Mouse (Mus musculus) layer of hippocampus, postnatal 36 days (tissue): ENCODE results near the gene Sash1. TPM values are rescaled to one million over a fixed set of nuclear protein-coding genes. Genes with fewer than 3 reads are reported as not detected.
A peak's percentile ranks its signal among the peaks of the same experiment; 100 is the strongest.

ENCODE experiments used
- DNase-seq, 2 experiments: peaks; one replicate each; pipeline ENCODE4 v3.0.0; 2022
- total RNA-seq, 2 experiments: library from RNA; stranded (reverse); gene quantifications; 2 replicates each; pipeline ENCODE4 v1.2.3; 2021

Sash1 gene
- 10 to 100 TPM; 79.8 to 81.5 TPM for total RNA-seq

- DNase-seq = peak; percentile 77 to 78
Observed at GRCm38 (mm10) chr10:8885630-8886527, at the start of gene Sash1. Sash1 (minus strand) TSS chr10:8886070.

- no peak for DNase-seq
Observed at GRCm38 (mm10) chr10:8935601-8936000, 49.7 kb upstream of the Sash1 start.

GRCm38 (mm10) chr10:8933451-8934372 is 47.8 kb upstream of the Sash1 start:
- DNase-seq = no peak

GRCm38 (mm10) chr10:8931548-8932240 is 45.8 kb upstream of the Sash1 start:
- DNase-seq = no peak

GRCm38 (mm10) chr10:8930672-8931071 is 44.8 kb upstream of the Sash1 start:
- DNase-seq = no peak

GRCm38 (mm10) chr10:8928775-8929647 is 43.1 kb upstream of the Sash1 start:
- DNase-seq = no peak

GRCm38 (mm10) chr10:8928261-8928660 is 42.4 kb upstream of the Sash1 start:
- no peak for DNase-seq

GRCm38 (mm10) chr10:8926906-8927305 is 41.0 kb upstream of the Sash1 start:
- DNase-seq = no peak

- DNase-seq = no peak
Observed at GRCm38 (mm10) chr10:8926295-8926694, 40.4 kb upstream of the Sash1 start.

- no peak for DNase-seq
Observed at GRCm38 (mm10) chr10:8925299-8925698, 39.4 kb upstream of the Sash1 start.

GRCm38 (mm10) chr10:8921098-8921693 is 35.3 kb upstream of the Sash1 start:
- DNase-seq = no peak

GRCm38 (mm10) chr10:8917798-8918197 is 31.9 kb upstream of the Sash1 start:
- DNase-seq = no peak

- no peak for DNase-seq
Observed at GRCm38 (mm10) chr10:8917350-8917749, 31.5 kb upstream of the Sash1 start.

GRCm38 (mm10) chr10:8915755-8916154 is 29.9 kb upstream of the Sash1 start:
- no peak for DNase-seq

GRCm38 (mm10) chr10:8913904-8914303 is 28.0 kb upstream of the Sash1 start:
- no peak for DNase-seq

- DNase-seq = no peak
Observed at GRCm38 (mm10) chr10:8912706-8913275, 26.9 kb upstream of the Sash1 start.

GRCm38 (mm10) chr10:8912213-8912612 is 26.3 kb upstream of the Sash1 start:
- no peak for DNase-seq

- no peak for DNase-seq
Observed at GRCm38 (mm10) chr10:8910237-8910990, 24.5 kb upstream of the Sash1 start.

GRCm38 (mm10) chr10:8903086-8903485 is 17.2 kb upstream of the Sash1 start:
- no peak for DNase-seq

GRCm38 (mm10) chr10:8902412-8902811 is 16.5 kb upstream of the Sash1 start:
- no peak for DNase-seq
